Mouse (Mus musculus) layer of hippocampus, adult 2 months (tissue): ENCODE measurements around the gene Slc6a19. TPM values are rescaled to one million over a fixed set of nuclear protein-coding genes. Genes with fewer than 3 reads are reported as not detected.

ENCODE experiments used
- DNase-seq, 2 experiments: peaks; one replicate each; pipeline ENCODE4 v3.0.0; 2022; ENCODE audit warnings: low spot score in 2 of 2
- H3K27ac ChIP-seq: fragments of 200-600 bp; 2 replicates; pipeline ENCODE4 v1.8.1; 2022
- H3K4me3 ChIP-seq: fragments of 200-600 bp; 2 replicates; pipeline ENCODE4 v1.8.1; 2022; ENCODE audit warnings: mild to moderate bottlenecking
- CTCF ChIP-seq: fragments of 200-600 bp; conservative IDR thresholded peaks from 2 replicates; pipeline ENCODE4 v1.8.1; 2022; ENCODE audit warnings: antibody characterized with exemption, mild to moderate bottlenecking, moderate library complexity
- total RNA-seq, 2 experiments: library from RNA; stranded (reverse); gene quantifications; 2 replicates each; pipeline ENCODE4 v1.2.3; 2021

The Slc6a19 gene
- total RNA-seq, 2 experiments from 2014 or later, result not detected

DNA sequence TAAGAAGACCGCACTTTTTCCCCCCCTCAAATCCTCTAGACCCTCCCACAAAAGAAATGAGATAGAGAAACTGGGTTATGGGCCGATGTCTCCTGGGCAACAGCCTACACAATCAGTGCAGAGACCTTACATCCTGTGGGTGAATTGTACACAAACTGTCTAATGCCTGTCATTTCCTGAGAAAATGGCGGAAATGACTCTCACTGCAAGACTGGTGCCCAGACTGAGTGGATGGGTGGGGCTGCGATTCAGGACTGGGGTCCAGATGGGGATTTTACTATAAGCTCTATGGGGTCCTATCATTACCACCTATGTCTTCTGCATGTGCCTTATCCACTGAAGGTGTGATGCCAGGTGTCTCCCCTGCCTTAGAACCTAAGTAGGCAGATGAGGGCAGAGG is 1.9 kb downstream of the Slc6a19 start:
- H3K27ac ChIP-seq, result no peak overlapping the region
- H3K4me3 ChIP-seq, result no peak overlapping the region
- TF ChIP-seq CTCF, result no peak
- DNase-seq, result no peak

DNA sequence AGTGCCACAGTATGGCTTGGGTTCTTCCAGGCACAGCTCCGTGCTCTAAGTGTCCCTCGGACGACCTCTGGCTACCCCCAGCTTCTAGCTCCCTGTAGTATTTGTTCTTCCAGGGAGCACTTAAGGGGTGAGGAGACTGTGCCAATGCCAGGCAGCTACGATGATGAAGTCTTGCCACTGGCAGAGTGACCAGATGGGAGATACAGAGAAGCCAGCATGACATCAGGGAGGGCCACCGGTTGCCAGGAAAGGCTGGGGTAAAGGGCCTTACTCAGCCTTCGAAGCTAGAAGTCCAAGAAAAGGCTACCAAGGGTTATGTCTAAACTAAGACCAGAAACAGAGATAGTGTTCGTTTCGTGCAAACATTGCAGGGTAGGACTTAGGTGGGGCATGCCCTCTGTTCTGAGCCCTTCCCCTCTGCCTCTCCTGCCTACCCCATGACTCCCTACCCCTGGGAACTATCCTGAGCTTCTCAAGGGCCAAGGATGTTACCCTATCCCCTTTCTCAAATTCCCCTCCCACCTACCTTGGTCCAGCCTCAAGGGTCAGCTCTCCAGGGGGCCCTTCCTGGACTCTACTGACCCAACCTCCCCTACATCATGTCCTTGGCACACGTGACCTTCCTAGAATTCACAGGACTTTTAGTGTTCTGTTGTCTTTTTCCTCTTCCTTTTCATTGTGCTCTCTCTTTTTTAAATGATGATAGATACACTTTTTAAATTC is 3.3 kb downstream of the Slc6a19 start:
- no peak for DNase-seq
- no peak for TF ChIP-seq CTCF
- no peak overlapping the region for H3K27ac ChIP-seq
- H3K4me3 ChIP-seq, result no peak overlapping the region

DNA sequence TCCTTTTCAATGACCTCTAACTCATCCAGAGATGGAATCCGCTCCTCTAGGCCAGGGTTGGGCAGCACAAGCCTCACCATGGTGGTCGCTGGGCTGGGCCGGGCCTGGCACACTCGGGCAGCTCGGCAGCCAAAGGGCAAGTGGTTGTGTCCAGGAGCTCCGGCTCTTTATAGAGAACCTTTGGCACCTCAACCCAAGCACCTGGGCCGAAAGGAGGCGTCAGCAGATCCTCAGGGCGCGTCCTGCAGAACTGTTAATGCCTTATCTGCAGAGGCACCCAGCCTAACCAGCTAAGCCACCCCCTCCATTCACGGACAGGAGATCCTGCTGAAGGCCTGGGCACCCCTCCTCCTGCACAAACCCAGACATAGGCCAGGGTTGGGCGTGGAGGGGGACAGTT is 4.1 kb downstream of the Slc6a19 start:
- Histone ChIP-seq H3K27ac (no peak overlapping the region), H3K4me3 (no peak overlapping the region)
- no peak for DNase-seq
- TF ChIP-seq CTCF, result no peak

DNA sequence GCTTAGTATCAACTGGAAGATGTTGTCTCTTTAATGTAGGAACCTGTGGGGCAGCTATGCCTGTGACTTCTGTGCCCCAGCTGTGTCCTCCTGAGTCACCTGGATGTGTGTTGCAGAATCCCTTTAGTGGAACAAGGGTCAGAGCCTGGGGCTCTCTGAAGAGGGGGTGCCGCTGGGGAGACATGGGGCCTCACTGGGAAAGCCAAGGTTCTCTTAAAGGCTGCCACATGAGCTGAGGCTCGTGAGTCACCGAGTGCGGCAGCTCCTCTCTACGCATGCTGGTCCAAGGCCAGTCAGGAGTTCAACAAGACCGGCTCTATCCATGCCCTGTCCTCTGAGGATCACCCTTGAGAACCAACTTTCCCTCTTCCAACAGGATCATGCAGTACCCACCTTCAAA is 5.0 kb downstream of the Slc6a19 start:
- no peak for TF ChIP-seq CTCF
- no peak for DNase-seq
- Histone ChIP-seq H3K27ac (no peak overlapping the region), H3K4me3 (no peak overlapping the region)

DNA sequence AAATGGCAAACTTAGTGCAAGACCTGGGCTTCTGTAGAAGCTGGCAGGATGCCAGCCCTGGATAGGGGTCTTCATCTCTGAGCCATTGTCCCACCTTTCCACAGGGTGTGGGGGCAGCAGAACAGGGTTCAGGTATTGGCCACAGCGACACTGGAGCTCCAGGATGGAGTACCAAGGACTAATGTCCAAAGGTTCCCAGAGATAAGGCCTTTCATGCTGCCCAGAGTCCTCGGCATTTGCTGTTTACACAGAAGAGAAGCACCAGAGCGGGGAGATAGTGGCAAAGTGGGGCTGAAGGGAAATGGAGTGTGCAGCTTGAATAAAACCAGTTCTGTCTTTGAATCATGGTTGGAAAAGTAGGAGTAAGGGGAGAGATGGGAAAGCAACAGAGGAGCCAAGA is 8.1 kb downstream of the Slc6a19 start:
- TF ChIP-seq CTCF, result no peak
- no peak overlapping the region for H3K27ac ChIP-seq
- no peak for DNase-seq
- no peak overlapping the region for H3K4me3 ChIP-seq

DNA sequence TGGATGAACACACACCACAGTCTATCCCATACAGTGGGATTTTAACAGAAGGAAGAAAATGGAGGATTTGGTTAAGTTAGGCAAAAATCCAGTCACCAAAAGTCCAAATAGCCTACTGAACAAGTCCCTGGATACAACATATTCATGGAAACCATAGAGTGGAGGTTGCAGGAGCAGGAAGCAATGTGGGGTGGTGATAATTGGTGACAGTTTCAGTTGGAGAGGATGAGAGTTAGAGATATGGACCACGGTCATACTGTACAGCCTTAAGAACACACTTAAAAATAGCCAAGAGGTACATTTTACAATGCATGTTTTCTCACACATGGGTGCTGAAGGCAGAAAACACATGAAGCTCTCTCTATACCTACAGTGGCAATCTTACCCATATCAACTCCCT is 9.7 kb downstream of the Slc6a19 start:
- no peak overlapping the region for H3K27ac ChIP-seq
- no peak for TF ChIP-seq CTCF
- H3K4me3 ChIP-seq, result no peak overlapping the region
- DNase-seq, result no peak

DNA sequence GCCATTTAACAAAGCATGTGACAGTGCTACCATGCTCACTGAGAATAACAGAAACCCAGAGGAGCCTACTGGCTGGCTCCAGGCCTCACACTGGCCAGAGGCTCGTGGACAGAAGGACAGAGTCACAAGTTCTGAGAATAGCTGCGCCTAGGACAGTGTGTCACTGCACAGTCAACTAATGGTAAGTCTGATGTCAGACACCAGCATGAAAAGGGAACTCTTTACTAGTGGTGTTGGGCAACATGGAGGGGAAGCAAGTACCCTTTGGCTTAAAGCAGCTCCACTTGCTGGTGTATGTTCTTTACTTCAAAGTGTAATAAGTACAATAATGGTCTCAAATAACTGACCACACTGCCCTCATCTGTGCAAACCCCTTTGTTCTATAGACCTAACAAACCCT is 11.3 kb downstream of the Slc6a19 start:
- Histone ChIP-seq H3K27ac (no peak overlapping the region), H3K4me3 (no peak overlapping the region)
- TF ChIP-seq CTCF, result no peak
- DNase-seq, result no peak

DNA sequence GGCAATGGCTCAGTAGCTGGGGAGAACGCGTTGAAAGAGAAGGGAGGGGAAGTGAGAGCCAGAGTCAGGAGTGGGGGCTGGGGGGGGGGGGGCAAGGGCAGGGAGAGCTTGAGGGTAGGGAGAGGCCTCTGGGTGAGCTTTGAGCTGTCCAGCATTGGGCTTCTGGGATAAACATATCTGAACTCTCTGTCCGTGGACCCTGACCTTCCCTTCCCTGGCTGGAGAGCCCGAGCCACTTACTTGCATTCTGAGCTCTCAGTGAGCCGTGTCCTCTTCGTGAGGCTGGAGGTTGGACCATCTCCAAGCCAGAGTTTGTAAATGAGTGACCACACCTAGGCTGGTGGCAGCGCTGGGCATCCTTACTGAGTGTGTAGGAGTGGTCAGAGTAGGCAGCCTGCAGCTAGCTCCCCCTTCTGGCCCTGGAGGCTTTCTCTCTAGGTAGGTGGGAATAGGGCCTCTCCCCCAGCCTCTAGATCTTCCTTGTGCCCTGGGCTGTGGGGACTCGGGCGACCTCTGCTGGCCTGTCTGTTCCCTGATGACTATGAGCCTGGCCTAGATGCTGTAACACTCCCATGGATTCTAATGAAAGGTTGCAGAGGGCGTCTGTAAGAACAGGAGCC is 12.3 kb downstream of the Slc6a19 start:
- H3K27ac ChIP-seq, result no peak overlapping the region
- H3K4me3 ChIP-seq, result no peak overlapping the region
- peak; percentile 86 for TF ChIP-seq CTCF
- peak; percentile 34 to 63 for DNase-seq

DNA sequence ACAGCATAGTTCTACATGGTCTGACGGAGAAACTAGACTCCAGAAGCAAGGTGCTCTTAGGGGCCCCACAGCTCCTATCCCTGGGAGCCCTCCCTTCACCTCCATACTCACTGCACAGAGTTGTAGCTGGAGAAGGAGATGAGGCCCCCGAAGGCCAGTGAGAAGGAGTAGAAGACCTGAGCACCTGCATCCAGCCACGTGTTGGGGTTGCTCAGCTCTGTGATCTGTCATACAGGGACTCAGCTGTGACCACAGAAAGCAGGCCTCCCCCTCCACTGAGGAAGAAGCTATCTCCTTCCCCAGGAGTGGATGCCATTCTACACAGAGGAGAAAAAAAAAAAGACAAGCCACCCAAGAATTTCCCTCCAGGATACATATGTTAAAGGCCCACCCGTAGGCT is 15.7 kb downstream of the Slc6a19 start:
- Histone ChIP-seq H3K4me3 (no peak overlapping the region), H3K27ac (no peak overlapping the region)
- no peak for TF ChIP-seq CTCF
- DNase-seq, result no peak

DNA sequence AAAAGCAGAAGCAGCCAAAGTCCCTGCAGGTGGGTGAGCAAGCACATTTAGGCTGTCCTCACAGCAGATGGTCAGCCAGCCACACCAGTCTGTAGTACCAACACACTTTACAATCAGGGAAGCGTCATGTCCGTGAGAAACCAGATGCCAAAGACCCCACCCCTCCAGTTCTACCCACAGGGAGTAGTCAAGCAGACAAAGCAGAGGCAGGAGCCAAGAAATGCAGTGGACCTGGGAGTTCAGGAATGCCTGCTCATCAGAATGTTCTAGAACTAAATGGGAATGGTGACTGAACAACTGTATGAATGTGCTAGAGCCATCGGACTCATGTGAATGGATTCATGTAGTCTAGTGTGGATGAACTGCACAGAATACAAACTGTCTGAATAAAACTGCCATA is 17.1 kb downstream of the Slc6a19 start:
- Histone ChIP-seq H3K27ac (no peak overlapping the region), H3K4me3 (no peak overlapping the region)
- no peak for TF ChIP-seq CTCF
- DNase-seq, result no peak

DNA sequence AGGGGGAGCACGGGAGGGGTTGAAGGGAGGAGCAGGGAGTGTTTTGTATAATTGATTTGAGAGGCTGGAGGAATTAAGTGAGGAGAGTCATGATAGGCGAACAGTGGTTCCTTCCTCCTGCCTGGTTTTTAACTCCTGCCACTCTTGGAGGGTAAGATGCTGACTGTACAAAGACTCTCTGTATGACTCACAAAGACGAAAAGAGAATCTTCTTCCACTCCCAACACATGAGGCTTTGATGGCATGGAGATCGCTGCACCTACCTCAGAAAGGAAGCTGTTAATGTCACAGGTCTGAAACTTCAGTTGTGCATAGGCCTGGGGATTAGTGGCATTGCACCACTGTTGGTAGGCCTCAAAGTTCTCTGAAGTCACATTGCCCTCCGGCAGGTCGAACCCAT is 19.2 kb downstream of the Slc6a19 start:
- no peak for DNase-seq
- Histone ChIP-seq H3K27ac (no peak overlapping the region), H3K4me3 (no peak overlapping the region)
- TF ChIP-seq CTCF, result no peak

DNA sequence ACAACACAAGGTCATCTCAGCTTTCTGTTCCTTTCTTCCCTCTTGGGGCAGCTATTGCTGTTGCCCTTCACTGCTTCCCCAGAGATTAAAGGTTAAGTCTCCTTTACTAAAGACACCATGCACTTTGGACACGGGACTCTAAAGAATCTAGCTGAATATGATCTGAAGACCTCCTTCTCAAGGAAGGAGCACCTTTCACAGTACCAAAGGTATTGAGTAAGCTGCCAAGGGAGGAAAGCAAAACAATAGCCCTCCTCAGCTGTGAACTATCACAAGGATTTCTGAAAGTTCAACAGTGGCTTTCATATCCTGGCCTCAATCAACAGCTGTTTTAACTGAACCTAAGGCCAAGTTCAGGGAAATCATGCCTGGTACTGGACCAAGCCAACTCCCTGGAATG is 20.3 kb downstream of the Slc6a19 start:
- TF ChIP-seq CTCF, result no peak
- Histone ChIP-seq H3K27ac (no peak overlapping the region), H3K4me3 (no peak overlapping the region)
- DNase-seq, result no peak

DNA sequence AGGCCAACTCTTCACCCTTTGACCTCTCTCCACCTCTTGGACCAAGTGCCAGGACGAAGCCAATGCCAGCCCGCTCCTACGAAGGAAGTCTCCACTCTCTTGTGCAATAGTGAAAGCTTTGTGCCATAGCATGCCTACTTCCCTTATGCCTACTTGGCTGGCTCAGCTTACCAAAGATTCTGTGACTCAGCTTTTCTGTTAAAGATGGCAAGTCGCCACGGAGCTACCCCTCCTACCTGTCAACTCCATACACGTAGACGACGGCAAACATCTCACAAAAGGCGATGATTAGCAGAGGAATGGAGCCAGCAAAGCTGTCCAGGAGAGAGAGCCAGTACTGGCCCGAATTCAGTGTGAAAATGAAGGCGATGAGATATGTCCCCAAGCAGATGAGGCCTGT is 21.0 kb downstream of the Slc6a19 start:
- no peak for TF ChIP-seq CTCF
- peak; percentile 27 to 44 for DNase-seq
- Histone ChIP-seq H3K27ac (no peak overlapping the region), H3K4me3 (no peak overlapping the region)

DNA sequence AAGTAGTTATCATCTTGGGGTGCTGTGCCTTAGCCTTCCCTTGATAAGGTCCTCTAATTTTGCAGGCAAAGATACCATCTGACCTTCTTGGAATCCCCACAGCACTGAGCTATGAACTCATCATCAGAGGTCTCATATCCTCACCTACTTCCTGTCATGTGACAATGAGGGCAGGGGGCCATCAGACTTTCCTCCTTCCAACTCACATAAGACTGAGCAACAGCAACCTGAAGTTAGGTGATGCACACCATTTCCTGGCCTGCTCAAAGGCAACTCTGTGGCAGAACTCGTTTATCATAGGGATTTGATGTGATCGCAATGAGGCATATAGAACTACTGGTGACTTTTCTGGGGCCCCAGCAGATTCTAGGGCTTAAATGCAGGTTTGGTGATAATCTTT is 22.4 kb downstream of the Slc6a19 start:
- TF ChIP-seq CTCF, result no peak
- no peak overlapping the region for H3K4me3 ChIP-seq
- no peak overlapping the region for H3K27ac ChIP-seq
- no peak for DNase-seq
